Mouse (Mus musculus) liver, adult 2 months (tissue): ENCODE data around the gene Itgb5. TPM values are rescaled to one million over a fixed set of nuclear protein-coding genes. Genes with fewer than 3 reads are reported as not detected.

Experiments used
- DNase-seq: peaks from one replicate; pipeline ENCODE4 v3.0.0-alpha.2; 2011; ENCODE audit warnings: low read depth, low spot score; ENCODE audit errors: extremely low read depth
- H3K27ac ChIP-seq: fragments of 200-500 bp; replicated peaks from 2 replicates; pipeline ENCODE4 v1.5.1; 2012; ENCODE audit warnings: low read depth, mild to moderate bottlenecking, control low read depth, inconsistent platforms, low read length; ENCODE audit not compliant: insufficient read depth
- H3K27me3 ChIP-seq: fragments of 200-500 bp; 2 replicates; pipeline ENCODE4 v1.6.1; 2012; ENCODE audit warnings: mild to moderate bottlenecking, moderate library complexity, low read length, inconsistent platforms; ENCODE audit not compliant: control insufficient read depth, insufficient read depth
- H3K36me3 ChIP-seq: fragments of 200-500 bp; 2 replicates; pipeline ENCODE4 v1.6.1; 2012; ENCODE audit warnings: low read length, inconsistent platforms; ENCODE audit not compliant: control insufficient read depth, insufficient read depth
- H3K4me1 ChIP-seq: fragments of 200-500 bp; 2 replicates; pipeline ENCODE4 v1.6.1; 2011; ENCODE audit warnings: low read length; ENCODE audit not compliant: control insufficient read depth, insufficient read depth
- H3K4me3 ChIP-seq: fragments of 200-500 bp; 2 replicates; pipeline ENCODE4 v1.5.1; 2011; ENCODE audit warnings: low read depth, mild to moderate bottlenecking, control low read depth, low read length, moderate library complexity; ENCODE audit not compliant: insufficient read depth
- H3K79me2 ChIP-seq: fragments of 200-500 bp; 2 replicates; pipeline ENCODE4 v1.6.1; 2012; ENCODE audit warnings: inconsistent platforms, mild to moderate bottlenecking, low read length, moderate library complexity; ENCODE audit not compliant: control insufficient read depth, insufficient read depth
- H3K9ac ChIP-seq: fragments of 200-500 bp; 2 replicates; pipeline ENCODE4 v1.6.1; 2012; ENCODE audit warnings: low read depth, mild to moderate bottlenecking, control low read depth, inconsistent platforms, low read length
- CTCF ChIP-seq: fragments of 200-500 bp; IDR thresholded peaks from 2 replicates; pipeline ENCODE4 v1.5.1; 2011; ENCODE audit warnings: low read depth, low read length, control low read depth
- POLR2A ChIP-seq: fragments of 200-500 bp; IDR thresholded peaks from 2 replicates; pipeline ENCODE4 v1.6.1; 2011; ENCODE audit warnings: low read length, control low read depth; ENCODE audit not compliant: insufficient read depth; ENCODE audit errors: extremely low read depth
- WGBS: fragments of 180-500 bp; shearing (Covaris S2); methylation state at CpG from one replicate; pipeline ENCODE4 v1.1.7; 2018; 5-methylcytosine and 5-hydroxymethylcytosine counted together
- polyA plus RNA-seq: library from polyadenylated mRNA; depleted of rRNA; stranded (reverse); fragments of >200 nt; gene quantifications from 2 replicates; pipeline ENCODE4 v1.2.3, GENCODE M21; 2012
- total RNA-seq: library from RNA; depleted of rRNA; stranded (reverse); fragments of >200 nt; gene quantifications from 2 replicates; pipeline ENCODE4 v1.2.3, GENCODE M21; 2014

The Itgb5 gene
- total and polyA plus RNA-seq, 2 experiments = 36.1 to 54.6 TPM

DNA sequence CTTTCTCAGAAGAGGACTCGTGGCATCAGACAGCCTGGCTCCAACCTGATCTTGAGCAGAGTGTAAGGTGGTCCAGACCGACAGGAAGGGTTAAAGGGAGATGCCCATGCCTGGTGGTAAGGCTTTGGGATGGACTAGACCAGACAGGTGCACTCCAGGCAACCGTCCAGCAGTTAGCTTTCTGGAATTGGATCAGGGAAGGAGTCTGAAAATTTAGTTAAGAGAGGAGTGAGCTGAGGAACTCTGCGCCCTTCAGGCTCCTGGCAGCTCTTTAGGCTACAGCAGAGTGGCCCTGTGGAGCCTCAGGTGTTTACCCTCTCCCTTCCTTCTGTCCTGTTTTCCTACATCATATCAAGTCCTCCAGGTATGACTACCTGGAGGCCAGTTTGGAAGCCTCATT, 32.9 kb downstream of the Itgb5 start:
- no peak for DNase-seq
- H3K4me1 ChIP-seq = peaks cover 4% of the 10 kb centered on the region; the same call in 1 of the 2 replicates
- no peak for TF ChIP-seq CTCF
- TF ChIP-seq POLR2A = no peak
- no peaks in the 10 kb centered on the region for H3K36me3 ChIP-seq
- H3K27me3 ChIP-seq = no peaks in the 10 kb centered on the region
- H3K79me2 ChIP-seq = peaks cover 26% of the 10 kb centered on the region; the same call in 1 of the 2 replicates
- WGBS = 88% methylated on average over 4 of the region's 4 CpGs
- H3K9ac ChIP-seq = no peak overlapping the region
- H3K4me3 ChIP-seq = no peak overlapping the region
- H3K27ac ChIP-seq = no peak overlapping the region

DNA sequence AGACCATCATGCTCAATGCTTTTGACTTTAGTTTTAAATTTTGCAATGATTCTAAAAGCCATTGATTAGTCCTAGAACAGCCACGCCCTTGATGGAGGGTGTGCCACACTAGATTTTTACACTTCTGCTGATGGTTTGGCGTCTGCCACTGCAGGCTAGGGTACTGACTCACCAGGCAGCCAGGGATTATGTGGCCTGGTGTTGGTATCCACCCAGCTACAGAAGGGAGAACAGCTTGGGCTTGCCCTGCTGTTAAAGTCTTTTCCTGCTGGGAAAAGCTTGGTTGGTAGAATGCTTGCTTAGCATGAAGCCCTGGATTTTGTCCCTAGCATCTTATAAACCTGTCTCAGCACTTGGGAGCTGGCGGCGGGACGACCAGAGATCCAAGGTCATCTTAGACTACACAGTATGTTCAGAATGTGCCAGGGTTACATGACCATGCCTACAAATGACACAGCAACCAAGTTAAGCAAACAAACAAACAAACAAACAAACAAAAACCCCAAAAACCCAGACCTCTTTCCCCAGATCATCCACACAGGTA, 33.8 kb downstream of the Itgb5 start:
- TF ChIP-seq CTCF (no peak), POLR2A (no peak)
- Histone ChIP-seq H3K9ac (no peak overlapping the region), H3K79me2 (peaks cover 26% of the 10 kb centered on the region; the same call in 1 of the 2 replicates), H3K4me1 (peaks cover 4% of the 10 kb centered on the region; the same call in 1 of the 2 replicates), H3K27me3 (no peaks in the 10 kb centered on the region), H3K4me3 (no peak overlapping the region), H3K36me3 (no peaks in the 10 kb centered on the region), H3K27ac (no peak overlapping the region)
- WGBS = 57% methylated on average over 5 of the region's 5 CpGs
- no peak for DNase-seq

DNA sequence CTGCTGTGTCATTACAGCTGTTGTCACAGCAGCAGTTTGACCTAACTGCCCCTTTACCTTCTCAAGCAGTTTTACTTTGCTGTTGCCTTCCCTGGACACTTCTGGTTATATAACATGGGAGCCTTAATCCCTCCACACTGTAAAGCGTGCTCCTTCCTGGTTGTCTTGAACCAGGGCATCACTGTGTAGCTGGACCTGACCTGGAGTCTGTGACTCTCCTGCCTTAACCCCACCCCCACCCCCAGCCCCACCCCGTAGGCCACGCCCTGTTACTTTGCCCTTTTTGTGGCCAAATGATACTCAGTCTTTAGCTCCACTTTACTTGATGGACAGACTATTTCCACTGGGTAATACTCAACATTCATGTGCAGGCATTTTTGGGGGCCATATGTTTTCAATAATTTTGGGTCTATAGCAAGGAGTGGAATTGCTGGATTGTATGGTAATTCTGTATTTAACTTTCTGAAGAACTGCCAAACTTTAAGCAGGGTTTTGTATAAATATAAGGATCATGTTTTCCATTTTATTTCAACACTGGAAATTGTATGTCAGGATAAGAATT, 40.8 kb downstream of the Itgb5 start:
- Histone ChIP-seq H3K79me2 (peaks cover 15% of the 10 kb centered on the region; the same call in 1 of the 2 replicates), H3K4me1 (peaks cover 5% of the 10 kb centered on the region), H3K27me3 (no peaks in the 10 kb centered on the region), H3K9ac (no peak overlapping the region), H3K27ac (no peak overlapping the region), H3K4me3 (no peak overlapping the region), H3K36me3 (0 out of 2 replicates have a peak, but pooled peaks cover 2% of the 10 kb centered on the region)
- 81% methylated on average over 3 of the region's 3 CpGs for WGBS
- no peak for DNase-seq
- no peak for TF ChIP-seq POLR2A
- TF ChIP-seq CTCF = no peak

DNA sequence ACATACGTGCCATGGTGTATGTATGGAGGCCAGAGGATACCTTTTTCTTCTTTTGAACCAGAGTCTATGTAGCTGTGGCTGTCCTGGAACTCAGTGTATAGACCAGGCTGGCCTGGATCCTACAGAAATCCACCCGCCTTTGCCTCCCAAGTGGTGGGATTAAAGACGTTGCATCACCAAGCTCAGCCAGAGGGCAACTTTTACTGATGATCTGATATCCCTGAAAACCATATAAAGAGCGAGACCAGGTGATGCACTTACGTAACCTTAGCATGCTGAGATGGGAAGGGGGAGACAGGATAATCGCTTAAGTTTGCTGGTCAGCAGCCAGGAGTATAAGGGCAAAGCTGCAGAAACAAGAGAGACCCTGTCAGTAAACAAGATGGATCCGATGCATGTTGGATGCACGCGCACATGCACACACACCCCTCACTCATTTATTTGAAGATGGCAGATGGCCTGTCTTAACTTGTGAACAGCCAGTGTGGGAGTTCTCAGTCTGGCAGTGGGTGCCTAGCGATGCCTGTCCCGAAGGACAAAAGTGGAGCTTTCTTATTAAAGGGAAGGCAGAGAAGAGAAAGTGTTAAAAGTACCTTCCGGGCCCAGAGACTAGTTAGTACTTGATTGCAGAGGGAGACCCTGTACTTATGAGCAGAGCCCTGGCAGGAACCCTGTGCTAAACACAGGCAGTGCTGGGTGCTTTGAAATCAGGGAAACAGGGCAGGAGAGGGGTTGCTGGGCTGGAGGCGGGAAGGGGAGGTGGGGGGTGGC, 41.7 kb downstream of the Itgb5 start:
- H3K27me3 ChIP-seq = no peaks in the 10 kb centered on the region
- H3K27ac ChIP-seq = no peak overlapping the region
- no peak overlapping the region for H3K9ac ChIP-seq
- 91% methylated on average over 13 of the region's 13 CpGs for WGBS
- H3K36me3 ChIP-seq = 0 out of 2 replicates have a peak, but pooled peaks cover 2% of the 10 kb centered on the region
- H3K79me2 ChIP-seq = peaks cover 12% of the 10 kb centered on the region; the same call in 1 of the 2 replicates
- TF ChIP-seq POLR2A = no peak
- no peak for TF ChIP-seq CTCF
- no peak for DNase-seq
- peaks cover 6% of the 10 kb centered on the region for H3K4me1 ChIP-seq
- no peak overlapping the region for H3K4me3 ChIP-seq

DNA sequence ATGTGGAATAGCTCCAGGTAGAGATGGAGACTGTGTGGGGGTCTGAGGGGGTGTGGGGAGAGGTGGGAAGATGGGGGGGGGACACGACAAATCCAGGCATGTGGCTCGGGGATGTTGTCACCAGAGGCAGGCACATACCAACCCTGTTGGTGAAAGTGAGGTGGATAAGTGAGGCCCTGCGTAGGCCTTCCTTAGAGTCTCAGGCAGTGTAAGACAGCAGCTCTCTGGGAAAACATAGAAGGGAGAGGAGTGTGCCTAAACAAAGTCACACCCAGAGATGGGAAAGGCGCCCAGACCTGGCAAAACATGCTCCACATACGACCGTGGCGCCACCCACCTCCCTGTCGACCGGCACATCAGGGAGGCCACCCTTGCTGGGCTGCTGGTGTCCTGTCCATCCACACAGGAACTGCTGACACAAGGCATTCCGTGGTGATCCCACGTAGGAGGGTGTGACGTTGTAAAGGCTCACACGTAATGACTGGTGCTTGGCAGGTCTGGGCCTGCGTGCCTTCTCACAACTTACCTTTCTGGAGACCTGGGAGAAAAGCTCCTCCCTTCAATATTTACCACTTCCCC, 42.5 kb downstream of the Itgb5 start:
- Histone ChIP-seq H3K36me3 (peaks cover 3% of the 10 kb centered on the region; the same call in 1 of the 2 replicates), H3K27me3 (no peaks in the 10 kb centered on the region), H3K9ac (no peak overlapping the region), H3K27ac (no peak overlapping the region), H3K4me1 (peaks cover 6% of the 10 kb centered on the region), H3K4me3 (no peak overlapping the region), H3K79me2 (peaks cover 9% of the 10 kb centered on the region; the same call in 1 of the 2 replicates)
- TF ChIP-seq POLR2A (no peak), CTCF (no peak)
- 58% methylated on average over 14 of the region's 14 CpGs for WGBS
- DNase-seq = no peak

DNA sequence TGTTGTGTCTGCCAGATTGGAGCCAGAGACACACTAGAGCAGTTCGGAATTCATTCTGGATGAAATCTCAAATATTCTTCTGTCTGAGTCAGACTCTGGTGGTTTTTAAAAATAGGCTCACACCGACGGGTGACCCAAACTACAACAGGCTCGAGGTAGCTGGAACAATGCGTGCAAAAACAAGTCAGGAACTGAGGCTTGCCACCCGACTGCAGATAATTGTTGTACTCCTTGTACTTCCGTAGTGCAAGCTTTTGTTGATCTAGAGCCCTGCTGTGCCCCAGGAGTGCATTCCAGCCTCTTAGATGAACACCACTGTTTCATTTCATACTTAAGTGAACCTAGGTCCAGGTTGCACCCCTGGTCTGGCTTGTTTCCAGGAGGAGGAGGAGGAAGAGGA, 43.8 kb downstream of the Itgb5 start:
- H3K79me2 ChIP-seq = peaks cover 7% of the 10 kb centered on the region; the same call in 1 of the 2 replicates
- H3K4me3 ChIP-seq = no peak overlapping the region
- TF ChIP-seq POLR2A = no peak
- TF ChIP-seq CTCF = no peak
- no peak overlapping the region for H3K9ac ChIP-seq
- no peak for DNase-seq
- peaks cover 3% of the 10 kb centered on the region; the same call in 1 of the 2 replicates for H3K36me3 ChIP-seq
- peaks cover 10% of the 10 kb centered on the region for H3K4me1 ChIP-seq
- no peak overlapping the region for H3K27ac ChIP-seq
- no peaks in the 10 kb centered on the region for H3K27me3 ChIP-seq
- 82% methylated on average over 7 of the region's 7 CpGs for WGBS
